Mouse (Mus musculus): ENCODE measurements around the gene Cd163l1. TPM values are rescaled to one million over a fixed set of nuclear protein-coding genes. Genes with fewer than 3 reads are reported as not detected.
A peak's percentile ranks its signal among the peaks of the same experiment; 100 is the strongest.

Gene Cd163l1
- total and polyA plus RNA-seq, 3 experiments, result not detected

GRCm38 (mm10) chr7:140194031-140194430 lies 24.0 kb upstream of the Cd163l1 start:
- no peaks in the 10 kb centered on the region for H3K9me3 ChIP-seq (replicated peaks; ENCODE audit: insufficient read depth, low read length)
- no peak overlapping the region for H3K27ac ChIP-seq (ENCODE audit: control insufficient read depth, low read depth, low read length)
- H3K79me2 ChIP-seq (ENCODE audit: control insufficient read depth, insufficient read depth, low read length, poor library complexity), result no peaks in the 10 kb centered on the region
- no peak overlapping the region for H3K4me3 ChIP-seq (ENCODE audit: control insufficient read depth in 1 of 2, insufficient read depth in 1 of 2, low read depth in 2 of 2, low read length in 2 of 2)
- no peaks in the 10 kb centered on the region for H3K27me3 ChIP-seq (ENCODE audit: control insufficient read depth in 1 of 2, insufficient read depth in 2 of 2, low read length in 2 of 2)
- no peak for DNase-seq (ENCODE audit: low read depth, low spot score)
- TF ChIP-seq MYB (IDR thresholded peaks at IDR 0.05; ENCODE audit: low read depth, low read length) (no peak), TAL1 (IDR thresholded peaks at IDR 0.05; ENCODE audit: low read length) (no peak), KAT2A (conservative IDR thresholded peaks at IDR 0.05; ENCODE audit: low read depth, low read length) (no peak), SIN3A (IDR thresholded peaks at IDR 0.05; ENCODE audit: low read length) (no peak)
- no peaks in the 10 kb centered on the region for H3K36me3 ChIP-seq (ENCODE audit: control insufficient read depth in 1 of 2, insufficient read depth in 2 of 2, low read length in 2 of 2)
- H3K4me1 ChIP-seq (ENCODE audit: control insufficient read depth in 1 of 2, insufficient read depth in 2 of 2, low read length in 2 of 2), result peaks cover 0 to 3% of the 10 kb centered on the region in 2 experiments; a peak in 2 of 4 replicates
- H3K9ac ChIP-seq (ENCODE audit: control insufficient read depth, low read depth, low read length, poor library complexity, severe bottlenecking), result no peak overlapping the region

DNA sequence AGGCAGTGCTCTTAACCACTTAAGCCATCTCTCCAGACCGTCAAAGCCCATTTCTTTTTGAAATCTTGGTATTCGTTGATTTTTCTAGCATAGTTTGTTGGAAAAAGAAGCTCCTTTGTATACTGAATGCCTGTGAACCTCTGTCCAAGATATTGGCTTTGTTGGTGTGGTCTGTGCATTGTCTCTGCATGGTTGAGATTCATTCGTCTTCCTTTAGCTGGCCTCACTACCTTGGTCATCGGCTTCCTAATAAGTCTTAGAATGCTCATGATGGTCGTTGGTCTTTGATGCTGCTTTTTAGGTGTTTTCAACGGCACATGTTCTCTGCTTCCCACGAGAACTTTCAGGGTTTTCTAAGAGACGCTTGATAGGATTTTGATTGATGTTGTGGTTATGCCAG lies 22.1 kb upstream of the Cd163l1 start:
- no peaks in the 10 kb centered on the region for H3K9me3 ChIP-seq (replicated peaks; ENCODE audit: insufficient read depth, low read length)
- no peak for DNase-seq (ENCODE audit: low read depth, low spot score)
- H3K27ac ChIP-seq (ENCODE audit: control insufficient read depth, low read depth, low read length), result no peak overlapping the region
- H3K4me3 ChIP-seq (ENCODE audit: control insufficient read depth in 1 of 2, insufficient read depth in 1 of 2, low read depth in 2 of 2, low read length in 2 of 2), result no peak overlapping the region
- H3K79me2 ChIP-seq (ENCODE audit: control insufficient read depth, insufficient read depth, low read length, poor library complexity), result no peaks in the 10 kb centered on the region
- H3K36me3 ChIP-seq (ENCODE audit: control insufficient read depth in 1 of 2, insufficient read depth in 2 of 2, low read length in 2 of 2), result peaks cover 0 to 3% of the 10 kb centered on the region in 2 experiments; a peak in 2 of 4 replicates
- H3K27me3 ChIP-seq (ENCODE audit: control insufficient read depth in 1 of 2, insufficient read depth in 2 of 2, low read length in 2 of 2), result no peaks in the 10 kb centered on the region
- TF ChIP-seq CHD2 (IDR thresholded peaks at IDR 0.05; ENCODE audit: low read length), result no peak
- TF ChIP-seq SMC3 (IDR thresholded peaks at IDR 0.05; ENCODE audit: low read depth, low read length), result no peak
- no peak for TF ChIP-seq SIN3A (IDR thresholded peaks at IDR 0.05; ENCODE audit: low read length)
- TF ChIP-seq NELFE (IDR thresholded peaks at IDR 0.05; ENCODE audit: low read depth, low read length), result no peak
- no peak for TF ChIP-seq EP300 (IDR thresholded peaks at IDR 0.05; ENCODE audit: low read depth in 1 of 2, low read length in 2 of 2)
- TF ChIP-seq ZC3H11A (IDR thresholded peaks at IDR 0.05; ENCODE audit: low read depth, low read length), result no peak
- TF ChIP-seq POLR2AphosphoS5 (IDR thresholded peaks at IDR 0.05; ENCODE audit: borderline replicate concordance, low read depth, low read length), result no peak
- TF ChIP-seq RAD21 (IDR thresholded peaks at IDR 0.05; ENCODE audit: low read depth, low read length), result no peak
- peaks cover 0 to 10% of the 10 kb centered on the region in 2 experiments; a peak in 2 of 4 replicates for H3K4me1 ChIP-seq (ENCODE audit: control insufficient read depth in 1 of 2, insufficient read depth in 2 of 2, low read length in 2 of 2)
- H3K9ac ChIP-seq (ENCODE audit: control insufficient read depth, low read depth, low read length, poor library complexity, severe bottlenecking), result no peak overlapping the region

DNA sequence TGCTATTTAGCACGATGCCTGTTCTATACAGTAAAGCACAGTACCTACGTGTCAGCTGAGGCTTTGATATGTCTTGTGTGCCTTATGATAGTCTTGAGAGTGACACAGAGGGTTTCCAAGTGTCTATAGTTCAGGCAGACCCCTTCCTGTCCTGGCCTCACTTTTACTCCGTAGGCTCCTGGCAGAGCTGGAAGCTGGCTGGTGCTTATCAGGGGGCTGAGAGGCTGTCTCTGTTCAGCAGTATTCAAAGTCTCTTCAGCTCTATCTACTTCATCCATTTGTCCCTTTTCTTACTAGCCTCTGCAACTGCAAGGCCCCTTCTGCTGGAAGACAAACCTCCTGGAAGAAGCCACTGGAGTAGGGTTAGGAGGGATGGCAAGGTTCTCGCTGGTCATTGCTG lies 17.0 kb upstream of the Cd163l1 start:
- Histone ChIP-seq H3K27me3 (ENCODE audit: control insufficient read depth in 1 of 2, insufficient read depth in 2 of 2, low read length in 2 of 2) (no peaks in the 10 kb centered on the region), H3K9ac (ENCODE audit: control insufficient read depth, low read depth, low read length, poor library complexity, severe bottlenecking) (no peak overlapping the region), H3K4me1 (ENCODE audit: control insufficient read depth in 1 of 2, insufficient read depth in 2 of 2, low read length in 2 of 2) (peaks cover 0 to 20% of the 10 kb centered on the region in 2 experiments; a peak in 2 of 4 replicates), H3K27ac (ENCODE audit: control insufficient read depth, low read depth, low read length) (no peak overlapping the region), H3K4me3 (ENCODE audit: control insufficient read depth in 1 of 2, insufficient read depth in 1 of 2, low read depth in 2 of 2, low read length in 2 of 2) (no peak overlapping the region), H3K9me3 (replicated peaks; ENCODE audit: insufficient read depth, low read length) (no peaks in the 10 kb centered on the region), H3K79me2 (ENCODE audit: control insufficient read depth, insufficient read depth, low read length, poor library complexity) (no peaks in the 10 kb centered on the region), H3K36me3 (ENCODE audit: control insufficient read depth in 1 of 2, insufficient read depth in 2 of 2, low read length in 2 of 2) (peaks cover 0 to 3% of the 10 kb centered on the region in 2 experiments; a peak in 2 of 4 replicates)
- no peak for TF ChIP-seq MYB (IDR thresholded peaks at IDR 0.05; ENCODE audit: low read depth, low read length)
- no peak for TF ChIP-seq POLR2A (IDR thresholded peaks at IDR 0.05; ENCODE audit: control insufficient read depth in 1 of 2, insufficient read depth in 1 of 2, low read depth in 1 of 2, low read length in 2 of 2, poor library complexity in 1 of 2)
- TF ChIP-seq ELF1 (IDR thresholded peaks at IDR 0.05; ENCODE audit: low read depth, low read length), result no peak
- no peak for TF ChIP-seq TCF12 (IDR thresholded peaks at IDR 0.05; ENCODE audit: low read depth, low read length)
- no peak for TF ChIP-seq MXI1 (IDR thresholded peaks at IDR 0.05; ENCODE audit: low read depth, low read length)
- no peak for TF ChIP-seq MYC (IDR thresholded peaks at IDR 0.05; ENCODE audit: low read depth, low read length)
- no peak for TF ChIP-seq CHD2 (IDR thresholded peaks at IDR 0.05; ENCODE audit: low read length)
- no peak for TF ChIP-seq ZKSCAN1 (IDR thresholded peaks at IDR 0.05; ENCODE audit: low read depth, low read length)
- no peak for TF ChIP-seq GATA1 (IDR thresholded peaks at IDR 0.05; ENCODE audit: low read depth, low read length)
- no peak for TF ChIP-seq GABPA (IDR thresholded peaks at IDR 0.05; ENCODE audit: low read depth, low read length)
- peak; percentile 14 for DNase-seq (ENCODE audit: low read depth, low spot score)

All from MEL (cell line).